Mouse (Mus musculus): ENCODE measurements around the gene Spef1. TPM values are rescaled to one million over a fixed set of nuclear protein-coding genes. Genes with fewer than 3 reads are reported as not detected.

Gene Spef1
- polyA plus RNA-seq, 1 experiment from 2014 or later, result 11.5 TPM

GRCm38 (mm10) chr2:131141336-131141986 lies 45.6 kb downstream of the Spef1 start:
- Histone ChIP-seq H3K9me3 (ENCODE audit: control insufficient read depth, low read length) (no peaks in the 10 kb centered on the region), H3K9ac (no peak overlapping the region), H3K4me2 (replicated peaks) (no peak overlapping the region), H3K36me3 (replicated peaks; ENCODE audit: control insufficient read depth, insufficient read depth) (peaks cover 24% of the 10 kb centered on the region), H3K4me3 (replicated peaks; ENCODE audit: low read length) (no peak overlapping the region), H3K27ac (no peak overlapping the region), H3K4me1 (replicated peaks; ENCODE audit: control insufficient read depth, insufficient read depth, low read length) (no peaks in the 10 kb centered on the region), H3K27me3 (ENCODE audit: control insufficient read depth, insufficient read depth, low read length) (no peaks in the 10 kb centered on the region)
- WGBS, result 94% methylated on average over 8 of the region's 8 CpGs
- ATAC-seq (ENCODE audit: low FRiP score) (no peak), DNase-seq (ENCODE audit: low spot score) (no peak)

DNA sequence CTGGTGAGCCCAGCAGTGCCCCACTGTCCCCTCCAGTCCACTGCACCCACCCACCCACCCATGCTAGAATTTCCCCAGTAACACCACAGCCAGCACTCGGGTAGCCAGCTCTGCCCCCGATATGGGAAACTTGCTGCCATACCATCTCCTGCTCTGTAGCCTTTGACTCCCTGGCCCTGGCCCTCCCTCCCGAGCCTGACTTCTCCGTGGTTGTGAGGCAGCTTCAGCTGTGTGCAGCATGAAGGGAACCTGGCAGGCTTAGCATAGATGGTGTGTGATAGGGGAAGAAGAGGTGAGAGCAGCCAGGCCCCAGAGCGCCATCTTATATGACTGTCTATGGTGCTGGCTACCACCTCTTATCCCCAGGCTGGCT lies 46.6 kb downstream of the Spef1 start:
- H3K4me2 ChIP-seq (replicated peaks), result no peak overlapping the region
- H3K9me3 ChIP-seq (ENCODE audit: control insufficient read depth, low read length), result no peaks in the 10 kb centered on the region
- H3K9ac ChIP-seq, result no peak overlapping the region
- H3K4me1 ChIP-seq (replicated peaks; ENCODE audit: control insufficient read depth, insufficient read depth, low read length), result no peaks in the 10 kb centered on the region
- DNase-seq (ENCODE audit: low spot score), result no peak
- no peak overlapping the region for H3K27ac ChIP-seq
- H3K4me3 ChIP-seq (replicated peaks; ENCODE audit: low read length), result no peak overlapping the region
- H3K27me3 ChIP-seq (ENCODE audit: control insufficient read depth, insufficient read depth, low read length), result no peaks in the 10 kb centered on the region
- ATAC-seq (ENCODE audit: low FRiP score), result no peak
- WGBS, result 76% methylated on average over 5 of the region's 5 CpGs
- H3K36me3 ChIP-seq (replicated peaks; ENCODE audit: control insufficient read depth, insufficient read depth), result peaks cover 15% of the 10 kb centered on the region

- no peak for ATAC-seq (ENCODE audit: low FRiP score)
- WGBS, result 71% methylated on average over 5 of the region's 5 CpGs
Observed at GRCm38 (mm10) chr2:131139886-131140532, 47.1 kb downstream of the Spef1 start.

GRCm38 (mm10) chr2:131139287-131139686 lies 47.8 kb downstream of the Spef1 start:
- Histone ChIP-seq H3K36me3 (replicated peaks; ENCODE audit: control insufficient read depth, insufficient read depth) (peaks cover 2% of the 10 kb centered on the region; the same call in 1 of the 2 replicates), H3K27ac (no peak overlapping the region), H3K4me3 (replicated peaks; ENCODE audit: low read length) (no peak overlapping the region), H3K4me2 (replicated peaks) (no peak overlapping the region), H3K4me1 (replicated peaks; ENCODE audit: control insufficient read depth, insufficient read depth, low read length) (no peaks in the 10 kb centered on the region), H3K27me3 (ENCODE audit: control insufficient read depth, insufficient read depth, low read length) (no peaks in the 10 kb centered on the region), H3K9ac (no peak overlapping the region), H3K9me3 (ENCODE audit: control insufficient read depth, low read length) (no peaks in the 10 kb centered on the region)
- WGBS, result 93% methylated on average over 5 of the region's 5 CpGs
- ATAC-seq (ENCODE audit: low FRiP score), result no peak
- DNase-seq (ENCODE audit: low spot score), result no peak

More at GRCm38 (mm10) chr2:131139886-131140532, 47.1 kb downstream of the Spef1 start:
- DNase-seq (ENCODE audit: low spot score), result no peak
- H3K9me3 ChIP-seq (ENCODE audit: control insufficient read depth, low read length), result no peaks in the 10 kb centered on the region
- no peaks in the 10 kb centered on the region for H3K27me3 ChIP-seq (ENCODE audit: control insufficient read depth, insufficient read depth, low read length)
- no peak overlapping the region for H3K9ac ChIP-seq
- no peaks in the 10 kb centered on the region for H3K4me1 ChIP-seq (replicated peaks; ENCODE audit: control insufficient read depth, insufficient read depth, low read length)
- H3K4me3 ChIP-seq (replicated peaks; ENCODE audit: low read length), result no peak overlapping the region
- no peak overlapping the region for H3K4me2 ChIP-seq (replicated peaks)
- H3K36me3 ChIP-seq (replicated peaks; ENCODE audit: control insufficient read depth, insufficient read depth), result peaks cover 10% of the 10 kb centered on the region
- H3K27ac ChIP-seq, result no peak overlapping the region

- Histone ChIP-seq H3K4me3 (replicated peaks; ENCODE audit: low read length) (no peak overlapping the region), H3K9ac (no peak overlapping the region), H3K27ac (no peak overlapping the region), H3K27me3 (ENCODE audit: control insufficient read depth, insufficient read depth, low read length) (no peaks in the 10 kb centered on the region), H3K4me2 (replicated peaks) (no peak overlapping the region), H3K9me3 (ENCODE audit: control insufficient read depth, low read length) (no peaks in the 10 kb centered on the region), H3K36me3 (replicated peaks; ENCODE audit: control insufficient read depth, insufficient read depth) (no peaks in the 10 kb centered on the region), H3K4me1 (replicated peaks; ENCODE audit: control insufficient read depth, insufficient read depth, low read length) (no peaks in the 10 kb centered on the region)
- ATAC-seq (ENCODE audit: low FRiP score), result no peak
- DNase-seq (ENCODE audit: low spot score), result no peak
- WGBS, result 66% methylated on average over 7 of the region's 7 CpGs
Observed at GRCm38 (mm10) chr2:131138760-131139159, 48.3 kb downstream of the Spef1 start.

GRCm38 (mm10) chr2:131138296-131138695 lies 48.8 kb downstream of the Spef1 start:
- H3K36me3 ChIP-seq (replicated peaks; ENCODE audit: control insufficient read depth, insufficient read depth), result no peaks in the 10 kb centered on the region
- ATAC-seq (ENCODE audit: low FRiP score) (no peak), DNase-seq (ENCODE audit: low spot score) (no peak)
- H3K4me2 ChIP-seq (replicated peaks), result no peak overlapping the region
- H3K4me3 ChIP-seq (replicated peaks; ENCODE audit: low read length), result no peak overlapping the region
- no peaks in the 10 kb centered on the region for H3K27me3 ChIP-seq (ENCODE audit: control insufficient read depth, insufficient read depth, low read length)
- H3K9ac ChIP-seq, result no peak overlapping the region
- no peaks in the 10 kb centered on the region for H3K9me3 ChIP-seq (ENCODE audit: control insufficient read depth, low read length)
- H3K27ac ChIP-seq, result no peak overlapping the region
- H3K4me1 ChIP-seq (replicated peaks; ENCODE audit: control insufficient read depth, insufficient read depth, low read length), result no peaks in the 10 kb centered on the region
- 76% methylated on average over 4 of the region's 4 CpGs for WGBS

GRCm38 (mm10) chr2:131135521-131136139 lies 51.5 kb downstream of the Spef1 start:
- DNase-seq (ENCODE audit: low spot score), result no peak
- Histone ChIP-seq H3K36me3 (replicated peaks; ENCODE audit: control insufficient read depth, insufficient read depth) (no peaks in the 10 kb centered on the region), H3K4me2 (replicated peaks) (no peak overlapping the region), H3K27ac (no peak overlapping the region), H3K9me3 (ENCODE audit: control insufficient read depth, low read length) (no peaks in the 10 kb centered on the region), H3K4me1 (replicated peaks; ENCODE audit: control insufficient read depth, insufficient read depth, low read length) (no peaks in the 10 kb centered on the region), H3K9ac (no peak overlapping the region), H3K4me3 (replicated peaks; ENCODE audit: low read length) (no peak overlapping the region), H3K27me3 (ENCODE audit: control insufficient read depth, insufficient read depth, low read length) (no peaks in the 10 kb centered on the region)
- WGBS, result 83% methylated on average over 11 of the region's 11 CpGs
- ATAC-seq (ENCODE audit: low FRiP score), result no peak

- Histone ChIP-seq H3K9ac (no peak overlapping the region), H3K4me1 (replicated peaks; ENCODE audit: control insufficient read depth, insufficient read depth, low read length) (no peaks in the 10 kb centered on the region), H3K4me2 (replicated peaks) (no peak overlapping the region), H3K4me3 (replicated peaks; ENCODE audit: low read length) (no peak overlapping the region), H3K36me3 (replicated peaks; ENCODE audit: control insufficient read depth, insufficient read depth) (no peaks in the 10 kb centered on the region), H3K27me3 (ENCODE audit: control insufficient read depth, insufficient read depth, low read length) (no peaks in the 10 kb centered on the region), H3K27ac (no peak overlapping the region; the same call in 1 of the 2 replicates), H3K9me3 (ENCODE audit: control insufficient read depth, low read length) (no peaks in the 10 kb centered on the region)
- ATAC-seq (ENCODE audit: low FRiP score) (no peak), DNase-seq (ENCODE audit: low spot score) (no peak)
- WGBS, result 85% methylated on average over 8 of the region's 8 CpGs
Observed at GRCm38 (mm10) chr2:131134826-131135400, 52.2 kb downstream of the Spef1 start.

DNA sequence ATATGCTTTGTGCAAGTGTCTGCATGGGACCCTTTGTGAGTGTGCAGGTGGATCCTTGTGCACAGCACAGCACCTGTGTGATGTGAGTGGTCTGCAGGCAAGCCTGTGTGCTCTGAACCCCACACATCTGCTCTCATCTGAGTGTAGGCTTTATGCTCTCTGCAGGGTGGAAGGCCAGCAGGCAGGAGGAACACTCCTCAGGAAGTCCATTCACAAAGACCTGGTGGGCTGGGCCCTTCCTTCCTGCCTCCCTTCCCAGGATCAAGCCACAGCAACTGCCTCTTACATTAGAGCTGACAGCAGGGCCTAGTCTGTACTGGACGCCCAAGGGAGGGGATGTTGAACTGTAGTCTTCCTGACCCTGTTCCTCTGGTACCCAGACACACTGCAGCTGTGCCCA lies 52.7 kb downstream of the Spef1 start:
- WGBS, result 72% methylated on average over 1 of the region's 1 CpGs
- ATAC-seq (ENCODE audit: low FRiP score) (no peak), DNase-seq (ENCODE audit: low spot score) (no peak)
- Histone ChIP-seq H3K9ac (no peak overlapping the region), H3K27ac (no peak overlapping the region; the same call in 1 of the 2 replicates), H3K9me3 (ENCODE audit: control insufficient read depth, low read length) (no peaks in the 10 kb centered on the region), H3K36me3 (replicated peaks; ENCODE audit: control insufficient read depth, insufficient read depth) (no peaks in the 10 kb centered on the region), H3K27me3 (ENCODE audit: control insufficient read depth, insufficient read depth, low read length) (no peaks in the 10 kb centered on the region), H3K4me1 (replicated peaks; ENCODE audit: control insufficient read depth, insufficient read depth, low read length) (no peaks in the 10 kb centered on the region), H3K4me3 (replicated peaks; ENCODE audit: low read length) (no peak overlapping the region), H3K4me2 (replicated peaks) (no peak overlapping the region)
